Mouse (Mus musculus) neural tube, embryonic 15.5 days (tissue): ENCODE data around the gene Gm21586. TPM values are rescaled to one million over a fixed set of nuclear protein-coding genes. Genes with fewer than 3 reads are reported as not detected.
"Not testable (repeated sequence)": the region's sequence is repeated elsewhere in the genome, so short reads cannot be mapped to it uniquely, and the experiment has no call there.

ENCODE experiments used
- ATAC-seq: fragments of 200-750 bp; cut with Nextera tagmentation; 2 replicates; pipeline ENCODE4 v1.8.0; 2017; ENCODE audit warnings: mild to moderate bottlenecking, moderate TSS enrichment, moderate library complexity; ENCODE audit not compliant: low FRiP score
- H3K27ac ChIP-seq: fragments of 300-500 bp; sonication (generic); replicated peaks from 2 replicates; pipeline ENCODE4 v1.5.1; 2015; ENCODE audit warnings: mild to moderate bottlenecking, inconsistent platforms
- H3K27me3 ChIP-seq: fragments of 300-500 bp; sonication (generic); replicated peaks from 2 replicates; pipeline ENCODE4 v1.6.1; 2015; ENCODE audit warnings: inconsistent platforms
- H3K36me3 ChIP-seq: fragments of 300-500 bp; sonication (generic); 2 replicates; pipeline ENCODE4 v1.6.1; 2015; ENCODE audit warnings: inconsistent platforms
- H3K4me1 ChIP-seq: fragments of 300-500 bp; sonication (generic); 2 replicates; pipeline ENCODE4 v1.6.1; 2015; ENCODE audit warnings: inconsistent platforms
- H3K4me2 ChIP-seq: fragments of 300-500 bp; sonication (generic); 2 replicates; pipeline ENCODE4 v1.6.1; 2015; ENCODE audit warnings: inconsistent platforms, mild to moderate bottlenecking, moderate library complexity
- H3K4me3 ChIP-seq: fragments of 300-500 bp; sonication (generic); replicated peaks from 2 replicates; pipeline ENCODE4 v1.5.1; 2015; ENCODE audit warnings: mild to moderate bottlenecking, inconsistent platforms
- H3K9ac ChIP-seq: fragments of 300-500 bp; sonication (generic); replicated peaks from 2 replicates; pipeline ENCODE4 v1.6.1; 2015; ENCODE audit warnings: mild to moderate bottlenecking, inconsistent platforms
- H3K9me3 ChIP-seq: fragments of 300-500 bp; sonication (generic); replicated peaks from 2 replicates; pipeline ENCODE4 v1.6.1; 2016; ENCODE audit warnings: inconsistent platforms
- WGBS: fragments of 180-500 bp; shearing (Covaris S2); methylation state at CpG from one replicate; pipeline ENCODE4 v1.1.7; 2015; ENCODE audit warnings: mixed read lengths; 5-methylcytosine and 5-hydroxymethylcytosine counted together
- polyA plus RNA-seq: library from polyadenylated mRNA; unstranded; fragments of >200 nt; fragmentation: Nextera tagmentation; extraction: Ambion mirVana; gene quantifications from 2 replicates; pipeline ENCODE4 v1.2.1, GENCODE M21; 2015

Gm21586 gene
- polyA plus RNA-seq = not detected in 2 replicates

DNA sequence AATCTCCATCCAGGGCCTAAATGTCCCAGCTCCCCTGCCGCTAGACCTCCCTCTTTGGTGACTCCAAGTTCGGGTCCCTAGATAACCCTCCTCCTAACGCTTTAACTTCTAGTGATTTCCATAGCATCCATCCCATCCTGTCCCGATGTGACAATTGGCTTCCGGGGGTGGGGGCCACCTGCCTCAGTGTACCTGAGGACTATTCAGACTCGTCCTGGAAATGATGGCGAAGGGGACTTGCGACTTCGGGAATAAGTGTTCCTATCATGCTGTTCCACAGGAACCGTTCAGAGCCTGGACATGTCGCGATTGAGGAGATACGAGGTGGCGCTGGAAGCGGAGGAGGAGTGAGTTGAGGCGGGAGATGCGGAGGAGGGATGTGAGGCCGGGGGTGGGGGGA lies at the start of gene Gm21586:
Gm21586 (plus strand) TSS at position 301 of the 400 bp plus-strand sequence.
- H3K27me3 ChIP-seq, H3K27ac ChIP-seq, H3K36me3 ChIP-seq, H3K9me3 ChIP-seq, H3K9ac ChIP-seq, H3K4me1 ChIP-seq, H3K4me2 ChIP-seq, H3K4me3 ChIP-seq, ATAC-seq: not testable (repeated sequence)
- no CpG with 5 or more reads among the region's 18 CpGs for WGBS

DNA sequence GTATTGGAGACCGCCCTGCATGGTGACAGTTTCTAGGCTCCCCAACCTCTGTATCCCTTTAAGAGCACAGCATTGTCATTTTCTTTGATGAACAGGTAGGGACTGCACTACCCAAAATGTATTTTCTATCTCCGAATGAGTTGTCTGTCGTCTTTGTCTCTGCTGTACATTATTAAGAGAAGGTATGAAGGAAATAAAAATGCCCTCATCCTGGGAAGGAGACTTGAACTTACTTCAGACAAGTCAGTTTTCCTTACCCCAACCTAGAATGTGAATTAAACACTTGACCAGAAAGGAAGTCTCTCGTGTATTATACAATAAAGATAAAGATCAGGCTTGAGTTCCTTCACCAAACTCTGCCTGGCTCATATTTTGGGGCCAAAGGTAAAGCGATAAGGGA lies 27.3 kb downstream of the Gm21586 start, which contains the start of gene Gm2163:
Gm2163 (plus strand) TSS at position 301 of the 400 bp plus-strand sequence.
- not testable (repeated sequence) for H3K4me3 ChIP-seq, H3K9me3 ChIP-seq, H3K36me3 ChIP-seq, H3K27ac ChIP-seq, ATAC-seq, H3K9ac ChIP-seq, H3K27me3 ChIP-seq, H3K4me2 ChIP-seq, H3K4me1 ChIP-seq
- WGBS = no CpG with 5 or more reads among the region's 5 CpGs

Other genes with a start within 250 kb of the Gm21586 start
- not detected in 2 replicates for gene Gm10600, start 198.7 kb upstream of the Gm21586 start, polyA plus RNA-seq
- gene Ccl21b, start 183.6 kb upstream of the Gm21586 start, polyA plus RNA-seq = not detected in 2 replicates
- gene Gm21953, start 145.1 kb upstream of the Gm21586 start, polyA plus RNA-seq = not detected in 2 replicates
- gene Fam205a3, start 121.0 kb upstream of the Gm21586 start, polyA plus RNA-seq = not detected in 2 replicates
- 0.09 and 0.24 TPM in 2 replicates for gene Gm2163, start 27.4 kb downstream of the Gm21586 start, polyA plus RNA-seq
- gene Fam205a2, start 88.8 kb downstream of the Gm21586 start, polyA plus RNA-seq = not detected in 2 replicates
- not detected in 2 replicates for gene Gm10591, start 172.8 kb downstream of the Gm21586 start, polyA plus RNA-seq
- 0.47 TPM in 1 of 2 replicates, not detected in the other for gene Gm2564, start 190.3 kb downstream of the Gm21586 start, polyA plus RNA-seq
- gene Ccl27b, start 215.9 kb downstream of the Gm21586 start, polyA plus RNA-seq = not detected in 2 replicates
- not detected in 2 replicates for gene Il11ra2, start 222.5 kb downstream of the Gm21586 start, polyA plus RNA-seq